Mouse (Mus musculus): ENCODE measurements around the gene Zfp938. TPM values are rescaled to one million over a fixed set of nuclear protein-coding genes. Genes with fewer than 3 reads are reported as not detected.
A peak's percentile ranks its signal among the peaks of the same experiment; 100 is the strongest.

The Zfp938 gene
- 0.17 TPM in 1 of 2 replicates, not detected in the other for polyA plus RNA-seq (2012; ENCODE audit: insufficient read depth, low replicate concordance)

DNA sequence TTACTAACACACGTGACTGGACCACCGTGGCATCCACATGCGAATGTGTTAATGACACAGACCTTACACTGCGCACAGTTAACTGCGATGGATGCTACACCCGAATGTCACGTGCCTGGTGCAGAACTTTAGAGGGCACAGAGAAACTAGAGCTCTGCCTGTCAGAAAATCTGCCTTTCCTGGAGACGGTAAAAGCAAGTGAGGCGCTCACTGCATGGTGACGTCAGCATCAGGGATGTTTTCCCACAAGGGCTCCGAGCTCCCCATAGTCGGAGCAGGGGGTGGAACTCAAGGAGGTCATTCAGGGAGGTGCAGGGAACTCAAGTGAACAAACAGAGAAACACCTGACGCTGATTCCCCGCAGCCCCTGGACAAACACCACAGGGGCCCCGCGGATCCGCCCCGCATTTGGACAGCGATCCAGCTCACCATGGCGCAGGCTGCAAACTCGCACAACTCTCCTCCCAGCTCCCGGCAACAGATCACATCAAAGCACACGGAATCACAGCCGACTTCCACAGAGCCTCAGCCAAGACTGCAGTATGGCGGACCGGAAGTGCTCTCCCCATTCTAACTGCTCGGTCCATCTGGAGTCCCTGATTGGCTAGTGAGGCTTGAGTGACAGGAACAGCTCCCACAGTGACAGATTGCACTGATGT lies at the start of gene Zfp938:
Zfp938 (minus strand) TSS at position 539 of the 659 bp plus-strand sequence.
- Histone ChIP-seq H3K36me3 (replicated peaks; ENCODE audit: low read length) (peaks cover 2% of the 10 kb centered on the region), H3K27me3 (replicated peaks) (no peaks in the 10 kb centered on the region), H3K9me3 (peaks cover 7% of the 10 kb centered on the region), H3K4me1 (peaks cover 18% of the 10 kb centered on the region), H3K4me3 (replicated peaks) (peak within 1 kb of the TSS; percentile 94)
- TF ChIP-seq GATA1 (IDR thresholded peaks at IDR 0.05; ENCODE audit: borderline replicate concordance, low read length), result no peak
- no peak for TF ChIP-seq FLI1 (IDR thresholded peaks at IDR 0.05; ENCODE audit: low read length)

GRCm38 (mm10) chr10:82257331-82257730 lies 16.3 kb upstream of the Zfp938 start:
- no peaks in the 10 kb centered on the region for H3K36me3 ChIP-seq (replicated peaks; ENCODE audit: low read length)
- no peak overlapping the region for H3K4me3 ChIP-seq (replicated peaks)
- peaks cover 12% of the 10 kb centered on the region; the same call in 1 of the 2 replicates for H3K9me3 ChIP-seq
- TF ChIP-seq GATA1 (IDR thresholded peaks at IDR 0.05; ENCODE audit: borderline replicate concordance, low read length) (no peak), FLI1 (IDR thresholded peaks at IDR 0.05; ENCODE audit: low read length) (no peak)
- no peaks in the 10 kb centered on the region for H3K4me1 ChIP-seq
- H3K27me3 ChIP-seq (replicated peaks), result no peaks in the 10 kb centered on the region

DNA sequence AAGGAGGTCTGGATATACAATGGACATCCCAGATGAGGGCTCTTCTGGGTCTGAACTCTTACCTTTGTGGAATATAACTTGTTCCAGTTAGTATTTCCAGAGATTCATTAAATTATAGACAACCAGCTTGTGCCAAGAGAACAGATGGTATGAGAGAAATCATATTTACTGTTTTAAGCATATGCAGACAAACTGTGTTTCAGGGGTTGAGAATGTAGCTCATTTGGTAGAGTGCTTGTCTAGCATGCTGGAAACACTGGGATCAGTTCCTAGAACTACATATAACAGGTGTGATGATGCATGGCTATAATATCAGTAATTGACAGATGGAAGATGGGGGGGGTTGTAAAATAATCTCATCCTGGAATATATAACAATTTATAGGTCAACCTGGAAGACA lies 3.9 kb upstream of the Zfp938 start:
- Histone ChIP-seq H3K36me3 (replicated peaks; ENCODE audit: low read length) (no peaks in the 10 kb centered on the region), H3K9me3 (peaks cover 4% of the 10 kb centered on the region; the same call in 1 of the 2 replicates), H3K4me3 (replicated peaks) (no peak overlapping the region), H3K4me1 (peaks cover 15% of the 10 kb centered on the region), H3K27me3 (replicated peaks) (peaks cover 2% of the 10 kb centered on the region)
- TF ChIP-seq GATA1 (IDR thresholded peaks at IDR 0.05; ENCODE audit: borderline replicate concordance, low read length), result no peak
- no peak for TF ChIP-seq FLI1 (IDR thresholded peaks at IDR 0.05; ENCODE audit: low read length)

- H3K36me3 ChIP-seq (replicated peaks; ENCODE audit: low read length), result peaks cover 2% of the 10 kb centered on the region
These were observed 315 bp upstream of the Zfp938 start for GRCm38 (mm10) chr10:82241401-82241788.

GRCm38 (mm10) chr10:82178257-82179064 lies 62.6 kb downstream of the Zfp938 start:
- peaks cover 10% of the 10 kb centered on the region; the same call in 1 of the 2 replicates for H3K9me3 ChIP-seq

More at GRCm38 (mm10) chr10:82241401-82241788, 315 bp upstream of the Zfp938 start:
- TF ChIP-seq GATA1 (IDR thresholded peaks at IDR 0.05; ENCODE audit: borderline replicate concordance, low read length) (no peak), FLI1 (IDR thresholded peaks at IDR 0.05; ENCODE audit: low read length) (no peak)
- Histone ChIP-seq H3K27me3 (replicated peaks) (no peaks in the 10 kb centered on the region), H3K4me3 (replicated peaks) (peak overlapping the region; percentile 94), H3K4me1 (peaks cover 18% of the 10 kb centered on the region), H3K9me3 (peaks cover 5% of the 10 kb centered on the region)

More at GRCm38 (mm10) chr10:82178257-82179064, 62.6 kb downstream of the Zfp938 start:
- TF ChIP-seq FLI1 (IDR thresholded peaks at IDR 0.05; ENCODE audit: low read length), result no peak
- TF ChIP-seq GATA1 (IDR thresholded peaks at IDR 0.05; ENCODE audit: borderline replicate concordance, low read length), result no peak
- Histone ChIP-seq H3K4me3 (replicated peaks) (peak overlapping the region; percentile 94), H3K4me1 (peaks cover 12% of the 10 kb centered on the region), H3K36me3 (replicated peaks; ENCODE audit: low read length) (no peaks in the 10 kb centered on the region), H3K27me3 (replicated peaks) (peaks cover 5% of the 10 kb centered on the region)

Other genes starting within 250 kb of the Zfp938 start
- gene Zfp873, start 193.2 kb downstream of the Zfp938 start, polyA plus RNA-seq (2012; ENCODE audit: insufficient read depth, low replicate concordance), result 0.04 TPM in 1 of 2 replicates, not detected in the other
- not detected in 2 replicates for gene BC024063, start 157.9 kb downstream of the Zfp938 start, polyA plus RNA-seq (2012; ENCODE audit: insufficient read depth, low replicate concordance)
- not detected in 2 replicates for gene AU041133, start 113.3 kb downstream of the Zfp938 start, polyA plus RNA-seq (2012; ENCODE audit: insufficient read depth, low replicate concordance)
- 0.52 TPM in 1 of 2 replicates, not detected in the other for gene 4932415D10Rik, start 75.3 kb upstream of the Zfp938 start, polyA plus RNA-seq (2012; ENCODE audit: insufficient read depth, low replicate concordance)
- gene Gm4924, start 113.0 kb upstream of the Zfp938 start, polyA plus RNA-seq (2012; ENCODE audit: insufficient read depth, low replicate concordance), result not detected in 2 replicates

Measured in megakaryocyte, embryonic 14.5 days (primary cell).